Mouse (Mus musculus) kidney, adult 8-10 months (tissue): ENCODE data around the gene Mycbp.
"Not testable (repeated sequence)": the region's sequence is repeated elsewhere in the genome, so short reads cannot be mapped to it uniquely, and the experiment has no call there.

Source experiments
- DNase-seq, 2 experiments: peaks; one replicate each; pipeline ENCODE4 v3.0.0; 2022

Mycbp gene

GRCm38 (mm10) chr4:123904333-123905125 lies at the start of gene Mycbp:
TSS of gene Mycbp (plus strand) at chr4:123904832.
- peak; percentile 99 for DNase-seq

- no peak for DNase-seq
Measured at GRCm38 (mm10) chr4:123856888-123857287, 47.7 kb upstream of the Mycbp start.

- DNase-seq, result no peak
Measured at GRCm38 (mm10) chr4:123858090-123858489, 46.5 kb upstream of the Mycbp start.

- no peak for DNase-seq
Measured at GRCm38 (mm10) chr4:123859379-123859778, 45.3 kb upstream of the Mycbp start, which contains the start of gene 4933427I04Rik. TSS of gene 4933427I04Rik (plus strand) at chr4:123859679.

- no peak for DNase-seq
Measured at GRCm38 (mm10) chr4:123859803-123860202, 44.8 kb upstream of the Mycbp start.

GRCm38 (mm10) chr4:123860621-123861020 lies 44.0 kb upstream of the Mycbp start:
- no peak for DNase-seq

- DNase-seq, result no peak
Measured at GRCm38 (mm10) chr4:123893726-123894125, 10.9 kb upstream of the Mycbp start.

GRCm38 (mm10) chr4:123894295-123894694 lies 10.3 kb upstream of the Mycbp start:
- no peak for DNase-seq

- DNase-seq, result peak in 1 of 2 experiments; percentile 36
Measured at GRCm38 (mm10) chr4:123898696-123899095, 5.9 kb upstream of the Mycbp start.

- DNase-seq, result no peak
Measured at GRCm38 (mm10) chr4:123903432-123903831, 1.2 kb upstream of the Mycbp start.

- DNase-seq, result no peak
Measured at GRCm38 (mm10) chr4:123905126-123905668, 565 bp downstream of the Mycbp start.

- DNase-seq, result no peak
Measured at GRCm38 (mm10) chr4:123911503-123911902, 6.9 kb downstream of the Mycbp start.

- DNase-seq, result peak in 1 of 2 experiments; percentile 36
Measured at GRCm38 (mm10) chr4:123912431-123912830, 7.8 kb downstream of the Mycbp start.

GRCm38 (mm10) chr4:123916748-123917547 lies 12.3 kb downstream of the Mycbp start, which contains the start of gene Rragc:
TSS of gene Rragc (plus strand) at chr4:123917446.
- peak; percentile 100 for DNase-seq

- no peak for DNase-seq
Measured at GRCm38 (mm10) chr4:123917548-123918140, 13.0 kb downstream of the Mycbp start, which contains the start of gene 4930535I16Rik. TSS of gene 4930535I16Rik (minus strand) at chr4:123918022.

- no peak for DNase-seq
Measured at GRCm38 (mm10) chr4:123918851-123919250, 14.2 kb downstream of the Mycbp start.

- no peak for DNase-seq
Measured at GRCm38 (mm10) chr4:123921055-123921565, 16.5 kb downstream of the Mycbp start.

- DNase-seq, result no peak
Measured at GRCm38 (mm10) chr4:123927961-123928360, 23.3 kb downstream of the Mycbp start.

- no peak for DNase-seq
Measured at GRCm38 (mm10) chr4:123929994-123930393, 25.4 kb downstream of the Mycbp start.

GRCm38 (mm10) chr4:123934306-123934705 lies 29.7 kb downstream of the Mycbp start:
- no peak for DNase-seq

- no peak for DNase-seq
Measured at GRCm38 (mm10) chr4:123936059-123936458, 31.4 kb downstream of the Mycbp start.

- DNase-seq, result peak; percentile 22 to 75
Measured at GRCm38 (mm10) chr4:123939838-123940237, 35.2 kb downstream of the Mycbp start.

GRCm38 (mm10) chr4:123940878-123941277 lies 36.2 kb downstream of the Mycbp start:
- not testable (repeated sequence) for DNase-seq
